Mouse (Mus musculus) skeletal muscle tissue, postnatal 0 days (tissue): Measurements from ENCODE around the gene Ifi203. TPM values are rescaled to one million over a fixed set of nuclear protein-coding genes. Genes with fewer than 3 reads are reported as not detected.

Experiments
- polyA plus RNA-seq: library from polyadenylated mRNA; unstranded; fragments of >200 nt; fragmentation: Nextera tagmentation; extraction: Ambion mirVana; gene quantifications from 2 replicates; pipeline ENCODE4 v1.2.1, GENCODE M21; 2015

Ifi203 gene
- 4.5 and 5.0 TPM in 2 replicates for polyA plus RNA-seq

GRCm38 (mm10) chr1:173941924-173942779, at the start of gene Ifi203, which contains the start of gene Mndal:
Gene Ifi203 (minus strand): TSS chr1:173942672.
Gene Mndal (minus strand): TSS chr1:173942491.

GRCm38 (mm10) chr1:173982694-173983305, 40.3 kb upstream of the Ifi203 start, which contains the start of gene Ifi202b:
Gene Ifi202b (minus strand): TSS chr1:173982744.

GRCm38 (mm10) chr1:173912548-173913255, 29.8 kb downstream of the Ifi203 start, which contains the start of gene Ifi211:
Gene Ifi211 (minus strand): TSS chr1:173913046.

Other genes with a start within 250 kb of the Ifi203 start
- 1.5 and 2.1 TPM in 2 replicates for gene Ifi207, start 200.9 kb downstream of the Ifi203 start, polyA plus RNA-seq
- gene Ifi204, start 175.7 kb downstream of the Ifi203 start, polyA plus RNA-seq, result 3.9 and 6.3 TPM in 2 replicates
- gene Ifi211, start 29.6 kb downstream of the Ifi203 start, polyA plus RNA-seq, result 1.8 and 3.7 TPM in 2 replicates
- gene Mndal, start 181 bp downstream of the Ifi203 start, polyA plus RNA-seq, result 5.9 and 10.4 TPM in 2 replicates
- gene Ifi202b, start 40.1 kb upstream of the Ifi203 start, polyA plus RNA-seq, result 0.32 TPM in 1 of 2 replicates, not detected in the other
- 0.53 and 1.0 TPM in 2 replicates for gene Ifi205, start 89.1 kb upstream of the Ifi203 start, polyA plus RNA-seq
- gene Olfr433, start 98.0 kb upstream of the Ifi203 start, polyA plus RNA-seq, result not detected in 2 replicates
- gene Olfr432, start 106.5 kb upstream of the Ifi203 start, polyA plus RNA-seq, result not detected in 2 replicates
- gene Olfr430, start 123.9 kb upstream of the Ifi203 start, polyA plus RNA-seq, result not detected in 2 replicates
- gene Olfr429, start 141.7 kb upstream of the Ifi203 start, polyA plus RNA-seq, result not detected in 2 replicates
- not detected in 2 replicates for gene Olfr427, start 154.2 kb upstream of the Ifi203 start, polyA plus RNA-seq
- gene Olfr231, start 178.5 kb upstream of the Ifi203 start, polyA plus RNA-seq, result not detected in 2 replicates
- not detected in 2 replicates for gene Olfr424, start 188.8 kb upstream of the Ifi203 start, polyA plus RNA-seq
- gene Olfr420, start 213.0 kb upstream of the Ifi203 start, polyA plus RNA-seq, result not detected in 2 replicates
- gene Spta1, start 230.1 kb upstream of the Ifi203 start, polyA plus RNA-seq, result 0.05 and 0.09 TPM in 2 replicates